Mouse (Mus musculus): ENCODE results near the gene Pacrg.

The Pacrg gene

DNA sequence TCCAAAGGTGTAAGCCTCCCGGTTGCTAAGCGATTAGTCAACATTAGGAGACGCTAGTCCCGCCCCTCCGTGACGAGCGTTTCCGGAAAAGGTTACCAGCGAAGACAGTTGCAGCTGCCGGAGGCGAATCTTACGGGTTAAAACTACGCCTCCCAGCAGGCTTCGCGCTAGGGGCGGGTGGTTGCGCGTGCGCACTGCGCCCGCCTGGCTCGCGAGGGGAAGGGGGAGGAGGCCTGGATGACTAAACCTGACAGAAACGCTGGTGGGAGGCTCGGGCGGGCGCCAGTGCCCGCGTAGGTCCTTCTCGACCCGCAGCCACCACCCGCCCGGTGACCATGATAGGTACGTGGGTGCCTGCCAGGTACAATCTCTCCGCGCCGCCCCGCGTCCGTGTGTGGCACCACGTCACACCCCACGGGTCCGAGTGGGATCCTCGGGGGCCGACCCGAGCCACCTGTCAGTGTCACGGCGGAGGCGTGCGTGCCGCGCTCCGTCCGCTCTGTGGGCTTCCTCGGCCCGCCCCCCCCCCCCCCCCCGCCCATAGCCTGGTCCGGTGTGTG lies at the start of gene Pacrg, which contains the start of gene Prkn:
TSS of gene Pacrg (minus strand) at position 164 of the 560 bp plus-strand sequence.
TSS of gene Prkn (plus strand) at position 237 of the 560 bp plus-strand sequence.
- peak; percentile 97 for ATAC-seq (ENCODE audit: low TSS enrichment)

DNA sequence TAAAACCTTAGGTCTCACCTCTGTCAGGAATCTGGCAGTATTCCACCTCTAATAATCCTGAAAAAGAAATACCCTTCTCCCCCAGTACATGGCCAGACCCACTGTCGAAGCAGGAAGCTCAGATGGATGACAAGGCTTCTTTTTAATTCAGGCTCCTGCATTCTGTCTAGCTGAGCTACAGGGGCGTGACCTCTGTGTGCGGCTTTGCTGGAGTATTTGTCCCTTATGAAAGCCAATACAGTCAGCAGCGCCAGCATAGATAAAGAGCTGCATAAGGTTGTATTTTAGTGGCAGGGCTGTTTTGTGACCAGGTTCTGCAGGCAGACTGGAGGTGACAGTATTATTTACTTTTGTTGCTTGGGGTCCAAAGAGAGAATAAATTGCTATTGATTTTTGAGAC lies 47.8 kb upstream of the Pacrg start:
- ATAC-seq (ENCODE audit: low TSS enrichment) = no peak

GRCm38 (mm10) chr17:10882260-10882659 lies 42.1 kb upstream of the Pacrg start:
- no peak for ATAC-seq (ENCODE audit: low TSS enrichment)

GRCm38 (mm10) chr17:10878986-10879385 lies 38.9 kb upstream of the Pacrg start:
- ATAC-seq (ENCODE audit: low TSS enrichment) = no peak

- ATAC-seq (ENCODE audit: low TSS enrichment) = no peak
These were observed 34.4 kb upstream of the Pacrg start for GRCm38 (mm10) chr17:10874208-10875187.

DNA sequence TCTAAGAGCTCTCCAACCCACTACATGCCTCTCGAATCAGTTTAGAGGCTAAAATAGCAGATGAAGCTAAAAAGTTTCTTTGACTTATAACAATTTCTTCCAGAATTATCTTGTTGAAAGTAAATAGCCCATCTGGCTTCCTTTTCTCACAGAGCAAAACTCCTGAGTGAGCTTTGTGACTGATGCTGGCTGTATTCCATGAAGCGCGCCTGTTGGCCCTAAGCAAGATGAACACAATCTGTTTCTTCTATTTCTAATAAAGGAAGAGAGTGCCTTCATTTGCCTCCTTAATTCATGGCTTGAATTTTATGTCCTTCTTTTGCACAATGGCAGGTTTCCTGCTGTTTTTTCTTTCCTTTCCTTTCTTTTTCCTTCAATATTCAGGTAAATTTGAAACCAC lies 14.1 kb upstream of the Pacrg start:
- ATAC-seq (ENCODE audit: low TSS enrichment) = peak; percentile 44; the same call in 1 of the 2 replicates

- ATAC-seq (ENCODE audit: low TSS enrichment) = peak; percentile 76
These were observed 655 bp upstream of the Pacrg start for GRCm38 (mm10) chr17:10840731-10841201.

DNA sequence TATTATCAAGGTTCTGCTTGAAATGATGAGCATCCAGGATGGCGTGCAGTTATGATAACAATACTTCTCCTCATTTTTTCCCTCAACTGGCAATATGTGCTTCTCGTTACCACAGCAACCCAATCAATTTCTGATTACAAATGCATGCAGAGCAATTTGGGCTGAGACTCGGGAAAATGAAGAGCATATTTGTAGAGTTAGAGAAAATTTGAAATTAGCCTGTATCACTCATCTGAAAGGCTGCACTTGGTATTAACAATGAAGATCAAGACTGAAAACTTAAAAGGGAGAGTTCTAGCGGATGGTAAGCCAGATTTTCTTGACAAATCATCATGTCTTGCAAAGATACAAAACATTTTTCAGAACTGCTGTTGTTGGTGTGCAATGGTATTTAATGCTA lies 21.1 kb downstream of the Pacrg start:
- ATAC-seq (ENCODE audit: low TSS enrichment) = no peak

GRCm38 (mm10) chr17:10808571-10808970 lies 31.5 kb downstream of the Pacrg start:
- no peak for ATAC-seq (ENCODE audit: low TSS enrichment)

GRCm38 (mm10) chr17:10807261-10807998 lies 32.7 kb downstream of the Pacrg start:
- peak; percentile 74 for ATAC-seq (ENCODE audit: low TSS enrichment)

GRCm38 (mm10) chr17:10806692-10807091 lies 33.4 kb downstream of the Pacrg start:
- ATAC-seq (ENCODE audit: low TSS enrichment) = no peak

- no peak for ATAC-seq (ENCODE audit: low TSS enrichment)
These were observed 48.5 kb downstream of the Pacrg start for GRCm38 (mm10) chr17:10791661-10792060.

GRCm38 (mm10) chr17:10784401-10784920 lies 55.6 kb downstream of the Pacrg start:
- ATAC-seq (ENCODE audit: low TSS enrichment) = no peak

- ATAC-seq (ENCODE audit: low TSS enrichment) = no peak
These were observed 63.6 kb downstream of the Pacrg start for GRCm38 (mm10) chr17:10776503-10776902.

- no peak for ATAC-seq (ENCODE audit: low TSS enrichment)
These were observed 65.6 kb downstream of the Pacrg start for GRCm38 (mm10) chr17:10774468-10774867.

DNA sequence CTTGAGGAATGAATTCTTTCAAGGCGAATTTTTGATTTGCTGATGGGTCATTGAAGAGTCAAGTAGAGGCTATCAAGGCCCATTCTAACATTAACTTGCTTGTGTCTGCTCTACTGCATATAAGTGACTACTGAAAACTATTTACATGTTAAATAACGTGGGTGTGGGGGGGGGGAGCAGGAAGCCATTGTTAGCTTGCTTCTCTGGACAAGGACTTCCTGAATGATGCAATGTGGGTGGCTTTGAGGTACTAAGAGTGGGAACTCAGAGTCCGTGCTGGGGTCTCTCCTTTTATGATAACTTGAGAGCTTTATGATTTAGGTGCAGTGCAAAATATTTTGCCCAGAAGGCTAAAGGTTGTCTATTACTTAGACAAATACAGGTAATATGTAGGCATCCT lies 67.9 kb downstream of the Pacrg start:
- ATAC-seq (ENCODE audit: low TSS enrichment) = no peak

DNA sequence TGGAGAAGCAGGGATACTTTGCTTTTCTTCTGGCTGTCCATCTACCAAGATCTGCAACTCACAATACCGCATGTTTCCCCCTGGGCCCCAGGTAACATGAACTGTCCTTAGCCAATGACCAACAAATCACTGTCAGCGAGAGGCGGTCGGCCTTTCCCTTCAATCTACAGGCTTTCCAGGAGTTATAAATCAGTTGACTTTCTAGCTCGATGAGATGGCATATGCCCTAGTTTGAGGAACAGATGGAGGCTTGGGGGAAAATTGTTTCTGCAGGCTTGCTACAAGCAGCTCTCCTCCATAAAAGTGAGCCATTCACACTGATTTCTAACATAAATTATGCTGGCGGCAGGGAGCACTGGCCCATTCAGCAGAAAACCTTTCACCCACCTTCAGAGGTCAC lies 70.2 kb downstream of the Pacrg start:
- peak; percentile 79 for ATAC-seq (ENCODE audit: low TSS enrichment)

GRCm38 (mm10) chr17:10766735-10767406 lies 73.2 kb downstream of the Pacrg start:
- no peak for ATAC-seq (ENCODE audit: low TSS enrichment)

DNA sequence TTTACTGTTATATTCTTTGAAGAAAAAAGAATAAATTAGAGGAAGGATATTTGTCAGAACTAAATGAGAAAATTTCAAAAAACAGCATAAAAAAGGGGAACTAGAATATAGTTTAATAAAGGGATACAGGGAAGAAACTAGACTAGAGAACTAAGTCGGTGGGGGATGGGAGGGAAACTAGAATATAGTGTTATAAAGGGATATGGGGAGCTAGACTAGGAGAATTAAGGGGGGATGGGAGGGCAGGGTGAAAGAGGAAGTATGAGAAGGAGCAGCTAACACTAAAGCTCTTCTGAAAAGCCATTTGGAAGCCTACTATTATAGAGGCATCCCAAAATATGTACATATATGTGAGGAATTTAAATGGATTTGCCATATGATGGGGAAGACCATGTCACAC lies 75.8 kb downstream of the Pacrg start:
- no peak for ATAC-seq (ENCODE audit: low TSS enrichment)

GRCm38 (mm10) chr17:10757455-10757854 lies 82.7 kb downstream of the Pacrg start:
- ATAC-seq (ENCODE audit: low TSS enrichment) = no peak

DNA sequence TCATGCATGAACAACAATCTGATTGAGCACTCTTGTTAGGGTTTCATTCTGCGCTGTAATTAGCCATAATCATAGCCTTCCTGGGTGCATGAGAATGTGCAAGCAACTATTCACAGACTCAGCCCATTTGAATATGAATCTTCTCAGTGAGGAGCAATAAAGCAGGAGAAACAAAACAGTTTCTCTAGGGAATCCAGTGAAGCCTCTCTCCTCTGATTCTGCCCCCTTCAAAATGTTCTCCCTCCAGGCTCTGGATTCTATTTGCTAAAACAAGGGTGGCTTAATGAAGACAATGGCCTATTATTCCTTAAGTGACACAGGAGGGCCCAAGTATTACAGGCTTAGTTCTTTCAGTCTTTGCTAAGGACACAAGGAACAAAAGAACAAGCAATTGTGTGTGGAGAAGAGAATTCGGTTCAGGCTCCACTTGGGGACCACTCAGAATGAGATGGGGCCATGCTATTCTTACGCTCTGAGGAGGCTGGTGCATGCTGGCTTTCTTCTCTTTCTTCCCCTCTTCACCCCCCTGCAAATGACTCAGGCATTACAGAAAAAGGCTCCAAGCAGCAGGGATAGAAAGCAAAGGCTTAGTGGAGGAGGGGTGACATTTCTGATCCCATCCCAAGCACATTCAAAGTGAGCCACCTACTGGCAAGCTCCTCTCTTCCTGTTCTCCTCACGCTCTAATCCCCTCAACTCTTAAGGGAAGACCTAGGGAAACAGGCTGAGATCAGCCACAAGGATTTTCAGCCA lies 95.2 kb downstream of the Pacrg start:
- ATAC-seq (ENCODE audit: low TSS enrichment) = peak; percentile 97
